Mouse (Mus musculus) liver, postnatal 0 days (tissue): ENCODE results near the gene Ssc5d. TPM values are rescaled to one million over a fixed set of nuclear protein-coding genes. Genes with fewer than 3 reads are reported as not detected.
A peak's percentile ranks its signal among the peaks of the same experiment; 100 is the strongest.

Experiments used
- ATAC-seq: fragments of 200-750 bp; cut with Nextera tagmentation; 2 replicates; pipeline ENCODE4 v1.8.0; 2017; ENCODE audit warnings: mild to moderate bottlenecking, moderate library complexity
- DNase-seq: peaks from one replicate; pipeline ENCODE4 v3.0.0-alpha.2; 2016
- H3K27ac ChIP-seq: fragments of 300-500 bp; sonication (generic); 2 replicates; pipeline ENCODE4 v1.5.1; 2014; ENCODE audit warnings: antibody characterized with exemption, moderate library complexity, mild to moderate bottlenecking, low read depth
- H3K27me3 ChIP-seq: fragments of 300-500 bp; sonication (generic); 2 replicates; pipeline ENCODE4 v1.6.1; 2014; ENCODE audit warnings: low read length, control low read depth, mixed read lengths; ENCODE audit not compliant: insufficient read depth
- H3K36me3 ChIP-seq: fragments of 300-500 bp; sonication (generic); replicated peaks from 2 replicates; pipeline ENCODE4 v1.6.1; 2014; ENCODE audit warnings: mild to moderate bottlenecking, control low read depth, low read length, moderate library complexity, mixed read lengths; ENCODE audit not compliant: insufficient read depth
- H3K4me1 ChIP-seq: fragments of 300-500 bp; sonication (generic); 2 replicates; pipeline ENCODE4 v1.6.1; 2014; ENCODE audit warnings: antibody characterized with exemption, mild to moderate bottlenecking, control low read depth; ENCODE audit not compliant: insufficient read depth
- H3K4me2 ChIP-seq: fragments of 300-500 bp; sonication (generic); 2 replicates; pipeline ENCODE4 v1.6.1; 2014; ENCODE audit warnings: low read depth, mild to moderate bottlenecking, low read length, moderate library complexity, mixed read lengths
- H3K4me3 ChIP-seq: fragments of 300-500 bp; sonication (generic); 2 replicates; pipeline ENCODE4 v1.5.1; 2014; ENCODE audit warnings: low read depth, low read length
- H3K9ac ChIP-seq: fragments of 300-500 bp; sonication (generic); replicated peaks from 2 replicates; pipeline ENCODE4 v1.6.1; 2014; ENCODE audit warnings: mild to moderate bottlenecking, moderate library complexity
- H3K9me3 ChIP-seq: fragments of 300-500 bp; sonication (generic); 2 replicates; pipeline ENCODE4 v1.6.1; 2016; ENCODE audit warnings: mild to moderate bottlenecking, control low read depth, low read length, mixed read lengths
- CTCF ChIP-seq: sonication (generic); IDR thresholded peaks from 2 replicates; pipeline ENCODE4 v1.5.1; 2016; ENCODE audit warnings: antibody characterized with exemption, low read depth
- EP300 ChIP-seq: IDR thresholded peaks from 2 replicates; pipeline ENCODE4 v1.6.1; 2016; ENCODE audit warnings: antibody characterized with exemption, low read depth, mild to moderate bottlenecking
- WGBS: fragments of 180-500 bp; shearing (Covaris S2); extraction: QIAGEN DNeasy Blood & Tissue Kit; methylation state at CpG from one replicate; pipeline ENCODE4 v1.1.7; 2014; ENCODE audit not compliant: insufficient replicate concordance; 5-methylcytosine and 5-hydroxymethylcytosine counted together
- polyA plus RNA-seq: library from polyadenylated mRNA; unstranded; fragments of >200 nt; fragmentation: Nextera tagmentation; extraction: Ambion mirVana; gene quantifications from 2 replicates; pipeline ENCODE4 v1.2.1, GENCODE M21; 2015

The Ssc5d gene
- polyA plus RNA-seq, 1 experiment from 2014 or later = 0.06 TPM

DNA sequence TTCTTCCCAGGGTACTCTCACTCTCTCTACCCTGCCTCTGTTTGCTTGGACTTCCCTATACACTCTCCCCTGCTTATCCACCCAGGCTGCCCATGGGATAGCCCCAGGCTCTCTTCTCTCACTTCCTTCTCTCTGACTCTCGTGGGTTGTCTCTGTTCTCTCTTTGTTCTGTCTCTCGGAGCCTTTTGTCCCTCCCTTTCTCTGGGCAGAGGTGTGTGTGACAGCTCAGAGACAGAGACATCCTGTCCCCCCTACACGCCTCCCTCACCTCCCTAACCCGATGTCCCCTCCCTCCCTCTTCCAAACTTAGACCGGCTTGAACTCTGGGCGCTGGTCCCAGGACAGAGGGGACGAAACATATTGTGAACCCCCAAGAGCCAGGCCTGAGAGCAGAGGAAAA, 46.1 kb downstream of the Ssc5d start:
- H3K4me2 ChIP-seq = no peak overlapping the region
- H3K4me1 ChIP-seq = no peaks in the 10 kb centered on the region
- TF ChIP-seq CTCF (no peak), EP300 (no peak)
- ATAC-seq (no peak), DNase-seq (no peak)
- H3K4me3 ChIP-seq = no peak overlapping the region
- no peaks in the 10 kb centered on the region for H3K36me3 ChIP-seq
- H3K27me3 ChIP-seq = no peaks in the 10 kb centered on the region
- 31% methylated on average over 7 of the region's 7 CpGs for WGBS
- H3K9me3 ChIP-seq = no peaks in the 10 kb centered on the region
- H3K27ac ChIP-seq = no peak overlapping the region
- no peak overlapping the region for H3K9ac ChIP-seq

DNA sequence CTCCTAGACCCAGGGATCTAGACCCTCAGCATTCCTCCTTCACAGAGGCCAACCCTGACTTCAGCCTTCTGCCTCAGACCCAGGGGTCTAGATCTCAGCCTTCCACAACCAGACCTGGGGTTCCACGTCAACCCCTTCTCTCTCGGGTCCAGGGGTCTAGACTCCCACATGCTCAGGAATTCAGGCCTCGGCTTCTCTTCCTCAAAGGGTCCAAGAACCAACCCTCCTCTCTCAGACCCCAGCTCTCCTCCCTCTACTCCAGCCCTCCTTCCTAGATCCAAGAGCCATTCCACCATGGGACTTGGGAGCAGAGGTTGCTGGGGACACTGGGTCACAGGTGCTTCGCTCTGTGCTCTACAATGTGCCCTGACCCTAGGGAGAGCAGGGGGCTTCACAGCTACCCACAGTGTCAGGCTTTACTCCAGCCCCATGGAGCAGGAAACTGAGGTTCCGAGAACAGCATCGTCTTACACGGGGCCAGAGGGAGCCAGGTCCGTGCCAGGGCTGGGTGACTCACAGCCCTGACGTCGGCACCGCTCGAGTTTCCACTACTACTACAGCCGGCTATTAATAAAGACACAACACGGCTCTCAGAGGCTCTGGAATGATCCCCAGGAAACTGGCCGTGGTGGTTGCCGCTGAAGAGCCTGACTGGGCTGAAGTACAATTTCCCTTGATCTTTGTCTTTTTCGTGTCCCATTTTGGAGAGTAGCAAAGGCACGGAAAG, 46.9 kb downstream of the Ssc5d start:
- DNase-seq = no peak

DNA sequence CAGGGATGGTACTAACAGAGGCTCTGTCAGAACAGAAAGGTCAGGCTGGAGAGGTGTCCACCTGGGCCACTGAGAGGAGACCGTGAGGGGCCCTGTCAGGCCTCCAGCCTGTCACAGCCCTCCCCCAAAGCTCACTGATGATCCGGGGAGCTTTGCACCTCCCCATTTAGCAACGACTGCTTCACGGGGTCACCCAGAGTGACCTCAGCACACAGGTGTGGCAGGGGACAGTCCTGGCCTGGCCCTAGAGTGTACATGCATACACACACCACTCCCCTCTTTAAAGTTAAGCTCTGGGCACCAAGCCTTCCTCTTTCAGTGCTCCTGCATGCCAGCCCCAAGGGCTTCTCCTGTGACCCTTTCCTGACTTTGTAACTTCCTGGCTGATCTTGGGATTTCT, 49.9 kb downstream of the Ssc5d start:
- no peaks in the 10 kb centered on the region for H3K36me3 ChIP-seq
- no peaks in the 10 kb centered on the region for H3K9me3 ChIP-seq
- DNase-seq (no peak), ATAC-seq (no peak)
- 67% methylated on average over 4 of the region's 4 CpGs for WGBS
- TF ChIP-seq CTCF (no peak), EP300 (no peak)
- H3K4me3 ChIP-seq = no peak overlapping the region
- no peaks in the 10 kb centered on the region for H3K27me3 ChIP-seq
- no peak overlapping the region for H3K9ac ChIP-seq
- H3K4me2 ChIP-seq = no peak overlapping the region
- H3K4me1 ChIP-seq = no peaks in the 10 kb centered on the region
- no peak overlapping the region for H3K27ac ChIP-seq

More for the DNA sequence above, 46.9 kb downstream of the Ssc5d start:
- Histone ChIP-seq H3K4me3 (no peak overlapping the region), H3K27me3 (no peaks in the 10 kb centered on the region), H3K4me1 (no peaks in the 10 kb centered on the region), H3K4me2 (no peak overlapping the region), H3K9me3 (no peaks in the 10 kb centered on the region), H3K36me3 (no peaks in the 10 kb centered on the region), H3K27ac (no peak overlapping the region), H3K9ac (no peak overlapping the region)
- no peak for ATAC-seq
- TF ChIP-seq CTCF (no peak), EP300 (no peak)
- WGBS = 48% methylated on average over 18 of the region's 18 CpGs

DNA sequence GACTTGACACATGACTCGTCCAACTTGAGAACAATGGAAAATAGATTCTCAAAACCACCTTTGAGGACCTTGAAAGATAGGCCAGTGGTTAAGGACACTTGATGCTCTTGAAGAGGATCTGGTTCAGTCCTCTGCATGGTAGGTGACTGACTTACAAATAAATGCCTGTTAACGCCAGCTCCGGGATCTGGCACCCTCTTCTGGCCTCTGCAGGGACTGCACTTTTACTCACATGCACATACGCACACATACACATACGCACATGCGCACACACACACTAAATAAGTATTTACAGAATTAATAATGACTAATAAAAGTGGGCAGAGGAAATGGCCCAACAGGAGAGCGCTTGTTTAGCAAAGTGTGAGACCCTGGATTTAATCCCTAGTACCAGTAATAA, 51.2 kb downstream of the Ssc5d start:
- H3K4me3 ChIP-seq = no peak overlapping the region
- ATAC-seq = no peak
- H3K36me3 ChIP-seq = no peaks in the 10 kb centered on the region
- H3K4me2 ChIP-seq = no peak overlapping the region
- no peaks in the 10 kb centered on the region for H3K27me3 ChIP-seq
- no peaks in the 10 kb centered on the region for H3K4me1 ChIP-seq
- H3K27ac ChIP-seq = no peak overlapping the region
- DNase-seq = no peak
- 83% methylated on average over 7 of the region's 7 CpGs for WGBS
- H3K9me3 ChIP-seq = no peaks in the 10 kb centered on the region
- H3K9ac ChIP-seq = no peak overlapping the region
- peak; percentile 29 for TF ChIP-seq CTCF
- TF ChIP-seq EP300 = no peak

DNA sequence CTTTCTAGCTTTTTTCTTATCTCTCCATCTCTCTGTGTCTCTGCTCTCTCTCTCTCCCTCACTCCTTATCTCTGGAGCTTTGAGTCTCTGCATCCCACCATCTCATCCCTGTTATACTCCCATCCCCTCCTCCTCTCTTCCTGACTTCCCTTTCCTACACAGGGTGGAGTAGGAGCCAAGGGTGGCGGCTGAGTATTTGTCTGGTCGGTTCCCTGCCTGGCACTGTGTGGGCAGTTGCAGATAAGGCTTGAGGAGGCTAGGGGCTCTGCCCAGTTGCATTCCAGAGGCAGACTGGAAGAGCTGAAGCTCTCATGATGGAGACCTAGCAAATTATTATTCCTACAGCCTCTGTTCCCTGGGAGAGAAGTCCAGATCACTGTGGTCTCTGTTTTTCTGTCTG, 62.7 kb downstream of the Ssc5d start:
- Histone ChIP-seq H3K27ac (no peak overlapping the region), H3K36me3 (no peaks in the 10 kb centered on the region), H3K9ac (no peak overlapping the region), H3K27me3 (no peaks in the 10 kb centered on the region), H3K4me3 (no peak overlapping the region), H3K9me3 (no peaks in the 10 kb centered on the region), H3K4me1 (no peaks in the 10 kb centered on the region), H3K4me2 (no peak overlapping the region)
- WGBS = 43% methylated on average over 2 of the region's 2 CpGs
- no peak for DNase-seq
- ATAC-seq = no peak
- no peak for TF ChIP-seq CTCF
- TF ChIP-seq EP300 = no peak

GRCm38 (mm10) chr7:4993347-4993998, 67.9 kb downstream of the Ssc5d start:
- H3K4me3 ChIP-seq = no peak overlapping the region
- no peaks in the 10 kb centered on the region for H3K9me3 ChIP-seq
- no peak overlapping the region for H3K9ac ChIP-seq
- no peaks in the 10 kb centered on the region for H3K27me3 ChIP-seq
- ATAC-seq (no peak), DNase-seq (no peak)
- TF ChIP-seq CTCF = no peak
- 73% methylated on average over 49 of the region's 55 CpGs for WGBS
- no peak overlapping the region for H3K4me2 ChIP-seq
- peaks cover 14% of the 10 kb centered on the region; the same call in 1 of the 2 replicates for H3K4me1 ChIP-seq
- H3K36me3 ChIP-seq = no peaks in the 10 kb centered on the region
- H3K27ac ChIP-seq = no peak overlapping the region
